Mouse (Mus musculus): ENCODE results near the gene Fam219a. TPM values are rescaled to one million over a fixed set of nuclear protein-coding genes. Genes with fewer than 3 reads are reported as not detected.

The Fam219a gene
- polyA plus RNA-seq, 1 experiment: 147 TPM

DNA sequence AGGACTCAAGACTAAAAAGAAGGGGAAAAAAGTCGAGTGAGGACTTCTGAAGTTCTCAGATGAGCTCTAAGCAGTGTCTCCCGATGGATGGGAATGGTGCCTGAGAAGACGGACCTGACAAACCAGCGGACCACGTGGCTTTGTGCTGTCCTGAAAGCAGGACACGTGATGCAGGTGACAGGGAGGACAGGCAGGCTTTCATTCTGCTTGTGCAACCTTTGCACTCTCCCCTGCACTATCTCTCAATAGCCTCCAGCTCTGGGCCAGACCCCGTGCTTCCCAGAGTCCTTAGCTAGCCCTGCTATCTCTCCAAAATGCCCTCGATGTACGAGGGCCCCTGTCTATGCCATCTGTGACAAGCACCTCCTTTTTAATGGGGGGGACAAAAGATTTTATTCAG is 44.5 kb downstream of the Fam219a start:
- WGBS: 65% methylated on average over 9 of the region's 9 CpGs
- no peaks in the 10 kb centered on the region for H3K27me3 ChIP-seq (ENCODE audit: control insufficient read depth, insufficient read depth, low read length)
- DNase-seq: no peak
- no peak overlapping the region for H3K27ac ChIP-seq (ENCODE audit: insufficient read depth, low read length)
- TF ChIP-seq POLR2A (IDR thresholded peaks at IDR 0.05; ENCODE audit: borderline replicate concordance, insufficient read depth, low read length) (no peak), CTCF (IDR thresholded peaks at IDR 0.05; ENCODE audit: borderline replicate concordance, insufficient read depth, low read depth, low read length) (no peak)
- H3K4me3 ChIP-seq (replicated peaks; ENCODE audit: insufficient read depth, low read depth, low read length): no peak overlapping the region
- H3K4me1 ChIP-seq (ENCODE audit: control insufficient read depth, insufficient read depth, low read length): peaks cover 6% of the 10 kb centered on the region; the same call in 1 of the 2 replicates

DNA sequence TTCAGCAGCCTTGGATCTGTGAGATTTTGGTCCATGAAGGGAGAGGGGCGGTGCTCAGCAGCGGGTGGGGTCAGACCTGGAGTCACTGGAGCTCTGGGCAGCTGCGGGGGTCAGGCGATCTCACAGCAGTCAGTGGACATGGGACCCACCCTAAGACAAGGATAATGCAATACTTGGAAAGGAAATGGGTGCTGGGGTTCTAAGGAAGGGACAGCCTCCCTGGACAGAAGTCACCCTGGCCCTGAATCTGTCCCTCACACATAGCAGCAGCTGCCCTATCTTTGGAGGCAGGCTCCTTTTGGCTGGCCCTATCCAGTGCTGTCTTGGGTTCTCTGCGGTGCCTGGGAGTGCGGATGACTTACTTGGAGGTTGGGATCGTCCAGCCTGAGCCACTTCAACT is 45.5 kb downstream of the Fam219a start:
- DNase-seq: no peak
- H3K27me3 ChIP-seq (ENCODE audit: control insufficient read depth, insufficient read depth, low read length): no peaks in the 10 kb centered on the region
- TF ChIP-seq CTCF (IDR thresholded peaks at IDR 0.05; ENCODE audit: borderline replicate concordance, insufficient read depth, low read depth, low read length) (no peak), POLR2A (IDR thresholded peaks at IDR 0.05; ENCODE audit: borderline replicate concordance, insufficient read depth, low read length) (no peak)
- no peak overlapping the region for H3K4me3 ChIP-seq (replicated peaks; ENCODE audit: insufficient read depth, low read depth, low read length)
- H3K4me1 ChIP-seq (ENCODE audit: control insufficient read depth, insufficient read depth, low read length): peaks cover 4% of the 10 kb centered on the region; the same call in 1 of the 2 replicates
- H3K27ac ChIP-seq (ENCODE audit: insufficient read depth, low read length): no peak overlapping the region
- WGBS: 84% methylated on average over 7 of the region's 7 CpGs

DNA sequence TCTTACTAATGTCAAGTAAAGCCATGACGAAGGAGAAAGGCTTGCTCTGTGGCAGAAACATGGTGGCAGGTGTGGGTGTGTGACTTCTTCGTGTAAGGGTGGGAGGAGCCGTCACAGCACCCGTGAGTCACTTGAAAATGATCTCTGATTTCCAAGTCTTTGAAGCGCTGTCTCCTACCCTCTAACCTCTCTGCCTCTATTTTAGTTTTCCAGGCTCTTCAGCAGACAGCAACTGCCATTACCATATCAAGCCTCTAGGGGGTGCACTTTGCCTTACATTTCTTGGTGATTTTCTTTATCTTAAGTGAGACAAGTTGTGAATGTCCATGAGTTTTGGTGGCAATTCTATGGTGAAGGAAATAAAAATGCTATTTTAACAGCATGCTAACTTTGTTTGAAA is 46.5 kb downstream of the Fam219a start:
- no peaks in the 10 kb centered on the region for H3K4me1 ChIP-seq (ENCODE audit: control insufficient read depth, insufficient read depth, low read length)
- peak; percentile 19; the same call in 1 of the 2 replicates for TF ChIP-seq CTCF (IDR thresholded peaks at IDR 0.05; ENCODE audit: borderline replicate concordance, insufficient read depth, low read depth, low read length)
- no peak for TF ChIP-seq POLR2A (IDR thresholded peaks at IDR 0.05; ENCODE audit: borderline replicate concordance, insufficient read depth, low read length)
- DNase-seq: peak; percentile 41 to 52
- H3K27me3 ChIP-seq (ENCODE audit: control insufficient read depth, insufficient read depth, low read length): no peaks in the 10 kb centered on the region
- WGBS: 67% methylated on average over 5 of the region's 5 CpGs
- no peak overlapping the region for H3K27ac ChIP-seq (ENCODE audit: insufficient read depth, low read length)
- H3K4me3 ChIP-seq (replicated peaks; ENCODE audit: insufficient read depth, low read depth, low read length): no peak overlapping the region

DNA sequence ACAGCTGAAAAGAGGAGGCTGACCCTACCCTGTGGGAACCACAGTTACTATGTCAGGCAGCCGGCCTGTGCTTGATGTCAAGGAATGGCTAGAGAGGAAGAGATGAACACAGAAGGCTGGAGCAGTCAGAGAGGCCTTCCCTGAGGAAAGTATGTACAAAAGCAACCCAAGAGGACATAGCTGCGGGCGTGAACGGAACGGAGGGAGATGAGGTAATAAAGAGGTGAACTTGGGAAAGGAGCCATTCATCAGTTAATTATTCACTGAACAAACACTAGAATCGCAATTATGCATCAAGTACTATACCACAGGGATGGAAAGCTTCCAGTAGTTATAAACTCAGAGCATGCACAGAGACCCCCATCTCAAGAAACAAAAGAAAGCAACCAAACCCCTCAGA is 47.2 kb downstream of the Fam219a start:
- 91% methylated on average over 6 of the region's 6 CpGs for WGBS
- TF ChIP-seq POLR2A (IDR thresholded peaks at IDR 0.05; ENCODE audit: borderline replicate concordance, insufficient read depth, low read length): no peak
- TF ChIP-seq CTCF (IDR thresholded peaks at IDR 0.05; ENCODE audit: borderline replicate concordance, insufficient read depth, low read depth, low read length): no peak
- Histone ChIP-seq H3K27ac (ENCODE audit: insufficient read depth, low read length) (no peak overlapping the region), H3K27me3 (ENCODE audit: control insufficient read depth, insufficient read depth, low read length) (no peaks in the 10 kb centered on the region), H3K4me1 (ENCODE audit: control insufficient read depth, insufficient read depth, low read length) (no peaks in the 10 kb centered on the region), H3K4me3 (replicated peaks; ENCODE audit: insufficient read depth, low read depth, low read length) (no peak overlapping the region)
- no peak for DNase-seq

DNA sequence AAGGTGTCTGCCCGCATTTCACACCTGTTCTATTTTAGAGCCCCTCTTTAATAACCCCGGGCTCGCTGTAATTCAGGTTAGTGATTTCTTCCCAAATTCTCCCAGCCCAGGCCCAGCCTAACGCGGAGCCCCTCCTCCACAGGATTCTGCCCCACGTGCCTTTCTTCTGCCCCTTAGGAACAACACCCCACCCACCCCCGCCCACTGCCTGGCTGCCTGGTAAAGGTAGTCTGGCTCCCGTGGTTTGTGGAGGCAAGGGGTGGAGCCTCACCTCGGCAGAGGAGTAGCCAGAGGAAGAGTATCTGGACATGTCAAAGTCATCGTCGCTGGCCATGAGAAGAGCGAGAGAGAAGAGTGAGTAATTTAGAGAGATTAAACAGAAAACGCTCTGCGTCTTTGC is 48.7 kb downstream of the Fam219a start:
- 74% methylated on average over 14 of the region's 14 CpGs for WGBS
- Histone ChIP-seq H3K27me3 (ENCODE audit: control insufficient read depth, insufficient read depth, low read length) (no peaks in the 10 kb centered on the region), H3K4me3 (replicated peaks; ENCODE audit: insufficient read depth, low read depth, low read length) (no peak overlapping the region), H3K4me1 (ENCODE audit: control insufficient read depth, insufficient read depth, low read length) (no peaks in the 10 kb centered on the region), H3K27ac (ENCODE audit: insufficient read depth, low read length) (no peak overlapping the region)
- no peak for DNase-seq
- TF ChIP-seq POLR2A (IDR thresholded peaks at IDR 0.05; ENCODE audit: borderline replicate concordance, insufficient read depth, low read length) (no peak), CTCF (IDR thresholded peaks at IDR 0.05; ENCODE audit: borderline replicate concordance, insufficient read depth, low read depth, low read length) (no peak)

DNA sequence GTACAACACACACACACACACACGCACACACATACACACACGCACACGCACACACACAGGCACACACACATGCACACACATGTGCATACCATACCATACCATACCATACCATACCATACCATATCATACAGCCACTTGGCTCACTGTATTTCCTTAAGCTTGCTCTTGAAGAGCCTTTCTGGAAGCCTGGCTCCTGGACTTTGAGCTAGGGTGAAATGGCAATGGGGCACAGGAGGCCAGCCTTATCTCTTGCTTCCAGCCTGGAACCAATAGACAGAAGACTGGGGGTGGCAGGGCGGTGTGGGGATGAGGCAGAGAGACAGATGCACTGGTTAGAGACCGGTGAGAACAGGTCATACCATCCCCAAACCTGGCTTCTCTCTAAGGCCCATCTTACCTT is 50.1 kb downstream of the Fam219a start:
- Histone ChIP-seq H3K4me1 (ENCODE audit: control insufficient read depth, insufficient read depth, low read length) (no peaks in the 10 kb centered on the region), H3K27me3 (ENCODE audit: control insufficient read depth, insufficient read depth, low read length) (no peaks in the 10 kb centered on the region), H3K4me3 (replicated peaks; ENCODE audit: insufficient read depth, low read depth, low read length) (no peak overlapping the region), H3K27ac (ENCODE audit: insufficient read depth, low read length) (no peak overlapping the region)
- WGBS: 92% methylated on average over 5 of the region's 5 CpGs
- TF ChIP-seq POLR2A (IDR thresholded peaks at IDR 0.05; ENCODE audit: borderline replicate concordance, insufficient read depth, low read length): no peak
- no peak for TF ChIP-seq CTCF (IDR thresholded peaks at IDR 0.05; ENCODE audit: borderline replicate concordance, insufficient read depth, low read depth, low read length)
- no peak for DNase-seq

DNA sequence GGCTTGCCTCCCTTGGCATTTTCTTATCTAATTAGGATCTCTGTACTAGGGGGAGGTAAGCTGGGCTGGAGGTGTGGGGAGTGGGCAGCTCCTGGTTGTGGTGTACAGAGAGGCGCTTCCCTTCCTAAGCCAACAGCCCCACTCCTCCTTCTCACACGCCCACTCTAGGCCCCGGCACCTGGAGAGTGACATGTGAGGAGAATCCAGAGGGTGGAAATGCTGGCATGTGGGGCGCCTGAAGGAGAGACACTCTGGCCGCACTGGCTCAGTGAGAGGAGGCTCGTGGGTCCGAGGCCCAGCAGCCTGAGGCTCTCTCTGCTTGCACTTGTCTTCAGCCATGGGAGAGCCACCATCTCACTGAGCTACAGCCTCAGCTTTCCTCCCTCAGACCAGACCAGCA is 51.0 kb downstream of the Fam219a start:
- no peak overlapping the region for H3K4me3 ChIP-seq (replicated peaks; ENCODE audit: insufficient read depth, low read depth, low read length)
- H3K27me3 ChIP-seq (ENCODE audit: control insufficient read depth, insufficient read depth, low read length): no peaks in the 10 kb centered on the region
- TF ChIP-seq POLR2A (IDR thresholded peaks at IDR 0.05; ENCODE audit: borderline replicate concordance, insufficient read depth, low read length) (no peak), CTCF (IDR thresholded peaks at IDR 0.05; ENCODE audit: borderline replicate concordance, insufficient read depth, low read depth, low read length) (no peak)
- no peaks in the 10 kb centered on the region for H3K4me1 ChIP-seq (ENCODE audit: control insufficient read depth, insufficient read depth, low read length)
- no peak for DNase-seq
- H3K27ac ChIP-seq (ENCODE audit: insufficient read depth, low read length): no peak overlapping the region
- WGBS: 85% methylated on average over 7 of the region's 7 CpGs

DNA sequence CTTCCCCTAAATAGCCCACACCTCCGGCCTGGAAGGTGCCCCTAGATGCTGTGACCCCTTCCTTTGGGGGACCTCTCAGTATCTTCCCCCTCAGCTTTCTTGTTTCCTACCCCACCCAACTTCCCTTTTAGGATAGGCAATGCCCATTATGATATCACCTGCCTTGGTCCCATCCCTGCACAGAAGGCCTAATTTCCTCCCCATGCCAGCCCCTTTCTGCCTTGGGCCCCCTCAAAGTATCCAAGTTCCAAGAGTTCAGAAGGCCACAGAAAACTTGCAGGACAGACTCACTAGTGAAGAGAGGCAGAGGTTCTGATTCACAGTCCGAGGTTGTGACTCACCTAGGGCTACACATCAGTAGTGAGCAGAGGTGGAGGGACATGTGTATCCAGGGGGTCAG is 52.1 kb downstream of the Fam219a start, which contains the start of gene 1110017D15Rik:
1110017D15Rik (minus strand) TSS at position 101 of the 400 bp plus-strand sequence.
- H3K27ac ChIP-seq (ENCODE audit: insufficient read depth, low read length): no peak within 1 kb of the TSS
- H3K4me3 ChIP-seq (replicated peaks; ENCODE audit: insufficient read depth, low read depth, low read length): no peak within 1 kb of the TSS
- TF ChIP-seq POLR2A (IDR thresholded peaks at IDR 0.05; ENCODE audit: borderline replicate concordance, insufficient read depth, low read length) (no peak), CTCF (IDR thresholded peaks at IDR 0.05; ENCODE audit: borderline replicate concordance, insufficient read depth, low read depth, low read length) (no peak)
- H3K27me3 ChIP-seq (ENCODE audit: control insufficient read depth, insufficient read depth, low read length): no peaks in the 10 kb centered on the region
- 91% methylated on average over 2 of the region's 2 CpGs for WGBS
- H3K4me1 ChIP-seq (ENCODE audit: control insufficient read depth, insufficient read depth, low read length): no peaks in the 10 kb centered on the region
- no peak for DNase-seq

All from cerebellum, adult 2 months (tissue).